Mouse (Mus musculus) embryo, embryonic 9.5 days (tissue): ENCODE measurements around the gene Olfr873.
"Not testable (repeated sequence)": the region's sequence is repeated elsewhere in the genome, so short reads cannot be mapped to it uniquely, and the experiment has no call there.

ENCODE experiments used
- DNase-seq: peaks from one replicate; pipeline ENCODE4 v3.0.0-alpha.2; 2017; ENCODE audit errors: extremely low spot score

Olfr873 gene

GRCm38 (mm10) chr9:20298232-20298631 lies at the start of gene Olfr873:
Gene Olfr873, plus strand, starts transcription at chr9:20298532.
- no peak for DNase-seq

DNA sequence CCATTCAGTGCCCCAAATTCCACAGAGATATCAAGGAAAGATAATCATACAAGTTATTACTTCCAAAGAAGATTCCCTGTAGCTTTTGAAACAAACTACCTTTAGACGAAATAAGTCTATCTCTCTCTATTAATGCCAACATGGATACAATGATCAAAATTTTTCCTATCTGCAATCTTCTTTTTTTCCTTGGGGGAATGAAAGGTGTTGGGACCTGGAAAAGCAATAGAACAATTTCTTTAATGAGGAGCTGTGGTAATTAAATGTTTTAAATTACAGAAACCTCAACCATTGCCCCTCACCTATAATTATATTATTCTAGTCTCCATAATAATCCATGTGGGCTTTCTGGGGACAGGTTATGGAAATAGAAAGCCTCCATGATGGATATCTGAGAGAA lies 16.3 kb upstream of the Olfr873 start, which contains the start of gene Olfr39:
Gene Olfr39, plus strand, starts transcription at position 301 of the 400 bp plus-strand sequence.
- DNase-seq = no peak

GRCm38 (mm10) chr9:20295562-20295961 lies 2.8 kb upstream of the Olfr873 start:
- DNase-seq = not testable (repeated sequence)

DNA sequence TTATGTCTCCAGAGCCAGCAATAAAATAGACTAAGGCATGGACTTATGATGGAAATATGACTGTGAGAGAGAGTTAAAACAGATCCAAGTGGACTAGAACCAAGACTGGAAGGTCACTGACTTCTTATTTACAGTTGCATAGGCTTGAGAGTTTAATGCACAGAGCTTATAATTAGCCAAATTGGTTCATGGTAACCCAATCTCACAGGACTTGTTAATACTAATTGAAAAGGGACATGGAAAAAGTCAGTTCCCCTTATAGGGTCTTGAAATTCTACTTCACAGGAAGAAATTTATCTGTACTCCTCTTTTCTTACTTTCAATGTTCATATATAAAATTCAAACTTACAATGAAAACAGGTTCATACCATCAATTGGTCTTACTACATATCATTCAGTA lies 37.7 kb downstream of the Olfr873 start, which contains the start of gene Olfr18:
Gene Olfr18, minus strand, starts transcription at position 101 of the 400 bp plus-strand sequence.
- no peak for DNase-seq

DNA sequence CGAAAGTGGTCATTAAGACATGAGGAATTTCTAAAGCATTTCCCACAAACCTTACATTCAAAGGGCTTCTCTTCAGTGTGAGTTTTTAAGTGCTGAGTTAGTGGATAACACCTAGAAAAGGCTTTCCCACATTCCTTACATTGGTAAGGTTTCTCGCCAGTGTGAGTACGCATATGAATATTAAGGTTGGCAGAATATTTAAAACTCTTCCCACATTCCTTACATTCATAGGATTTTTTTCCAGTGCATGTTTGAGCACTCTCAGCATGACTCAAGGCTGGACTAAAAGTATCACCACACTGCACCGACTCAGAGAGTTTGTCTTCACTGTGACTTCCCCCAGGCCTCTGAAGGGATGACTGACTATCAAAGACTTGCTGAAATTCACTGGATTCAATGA lies 50.2 kb downstream of the Olfr873 start:
- no peak for DNase-seq
